Mouse (Mus musculus) CD4-positive naive resting alpha-beta T cell, adult 76 days (primary cell): ENCODE data around the gene Psmb11. TPM values are rescaled to one million over a fixed set of nuclear protein-coding genes. Genes with fewer than 3 reads are reported as not detected.

Experiments used
- total RNA-seq: library from RNA; stranded (reverse); gene quantifications from one replicate; pipeline ENCODE4 v1.2.4, GENCODE M21; 2023

Gene Psmb11
- total RNA-seq: not detected

GRCm38 (mm10) chr14:54621133-54621532 is at the start of gene Psmb11:
Gene Psmb11 (plus strand): TSS chr14:54621433.

DNA sequence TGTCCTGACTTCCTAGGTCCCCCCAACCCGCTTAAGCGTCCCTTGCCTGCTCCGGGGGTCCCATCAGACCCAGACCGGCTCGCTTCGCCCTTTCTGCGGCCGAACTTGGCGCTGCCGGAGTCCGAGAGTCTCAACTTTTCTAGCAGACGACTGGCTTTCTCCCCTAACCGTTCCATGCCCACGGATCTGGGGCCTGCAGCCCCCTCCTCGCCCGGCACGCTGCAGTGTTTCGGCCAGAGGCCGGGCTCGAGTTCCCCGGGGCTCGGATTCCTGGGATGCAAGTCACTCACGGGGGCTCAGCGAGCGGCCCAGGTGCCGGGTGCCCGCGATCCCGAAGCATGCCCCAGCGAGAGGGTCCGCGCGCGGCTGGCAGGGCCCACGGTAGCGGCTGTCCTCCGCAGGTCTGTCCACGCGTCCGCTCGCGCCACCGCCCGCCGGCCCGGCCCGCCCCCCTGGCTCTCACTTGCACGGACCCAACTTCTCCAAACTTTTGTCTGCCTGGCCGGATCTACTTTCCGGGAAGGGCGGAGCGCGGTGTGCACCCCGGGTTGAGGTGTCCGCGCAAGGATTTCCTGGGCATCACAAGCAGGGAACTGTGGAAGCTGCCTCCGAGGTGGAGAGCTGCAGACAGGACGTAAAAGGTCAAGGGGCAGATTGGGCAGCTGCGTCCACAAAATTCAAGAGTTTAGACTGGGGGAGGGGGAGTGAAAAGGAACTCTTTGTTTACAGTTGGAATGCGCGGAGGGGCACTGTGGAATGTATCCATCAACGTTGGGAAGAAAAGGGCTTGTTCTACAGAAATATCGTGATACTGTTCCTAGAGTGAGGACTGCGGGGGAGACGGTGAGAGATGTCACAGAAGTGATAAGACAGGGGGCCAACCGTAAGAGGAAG is 43.9 kb upstream of the Psmb11 start, which contains the start of gene Ajuba:
TSS of gene Ajuba (minus strand) at position 470 of the 894 bp plus-strand sequence.

DNA sequence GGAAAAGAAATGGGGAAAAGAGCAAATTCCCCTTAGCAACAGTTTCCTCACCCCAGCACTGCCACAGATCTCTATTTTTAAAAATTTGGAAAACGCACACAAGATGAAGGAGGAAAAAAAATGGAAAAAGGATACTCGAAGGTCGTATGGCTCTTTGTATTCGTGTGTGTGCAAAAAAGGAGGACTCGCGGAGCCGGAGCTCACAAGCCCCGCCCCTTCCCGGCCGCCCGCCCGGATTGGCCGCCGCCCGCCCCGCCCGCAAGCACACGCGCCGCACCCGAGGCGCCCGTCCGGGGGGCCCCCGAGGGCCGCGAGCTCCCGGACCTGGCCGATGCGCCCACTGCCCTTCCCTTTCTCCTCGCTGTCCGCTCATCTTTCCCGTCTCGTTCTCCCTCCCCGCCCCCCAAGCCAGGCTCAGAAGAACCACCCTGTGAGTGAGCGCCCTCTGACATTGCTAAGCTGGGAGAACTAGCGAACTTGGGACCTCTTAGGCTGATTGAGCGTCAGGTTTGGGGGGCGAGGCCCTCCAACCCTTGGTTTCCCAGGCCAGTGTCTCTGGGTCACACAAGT is 15.4 kb upstream of the Psmb11 start, which contains the start of gene 4931414P19Rik:
TSS of gene 4931414P19Rik (minus strand) at position 242 of the 570 bp plus-strand sequence.

GRCm38 (mm10) chr14:54617897-54618365 is 3.3 kb upstream of the Psmb11 start, which contains the start of gene Psmb5:
Gene Psmb5 (minus strand): TSS chr14:54618022.

DNA sequence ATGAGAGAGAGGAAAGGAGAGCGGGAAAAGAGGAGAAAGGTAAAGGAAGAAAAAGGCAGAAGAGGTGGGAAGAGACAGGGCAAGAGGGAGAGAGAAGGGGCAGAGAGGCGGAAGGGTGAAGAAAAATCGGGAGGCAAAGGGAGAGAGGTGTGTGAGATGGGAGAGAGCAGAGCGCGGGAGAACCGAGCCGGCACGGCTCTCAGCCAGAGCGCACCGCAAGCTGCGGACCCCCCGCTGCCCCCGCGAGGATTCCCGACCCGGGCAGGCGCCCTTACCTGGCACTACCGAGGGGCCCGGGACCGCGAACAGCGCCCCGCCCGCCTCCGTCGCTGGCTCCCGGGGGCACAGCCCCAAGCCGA is 19.7 kb downstream of the Psmb11 start, which contains the start of gene Gm17606:
TSS of gene Gm17606 (plus strand) at position 7 of the 359 bp plus-strand sequence.

DNA sequence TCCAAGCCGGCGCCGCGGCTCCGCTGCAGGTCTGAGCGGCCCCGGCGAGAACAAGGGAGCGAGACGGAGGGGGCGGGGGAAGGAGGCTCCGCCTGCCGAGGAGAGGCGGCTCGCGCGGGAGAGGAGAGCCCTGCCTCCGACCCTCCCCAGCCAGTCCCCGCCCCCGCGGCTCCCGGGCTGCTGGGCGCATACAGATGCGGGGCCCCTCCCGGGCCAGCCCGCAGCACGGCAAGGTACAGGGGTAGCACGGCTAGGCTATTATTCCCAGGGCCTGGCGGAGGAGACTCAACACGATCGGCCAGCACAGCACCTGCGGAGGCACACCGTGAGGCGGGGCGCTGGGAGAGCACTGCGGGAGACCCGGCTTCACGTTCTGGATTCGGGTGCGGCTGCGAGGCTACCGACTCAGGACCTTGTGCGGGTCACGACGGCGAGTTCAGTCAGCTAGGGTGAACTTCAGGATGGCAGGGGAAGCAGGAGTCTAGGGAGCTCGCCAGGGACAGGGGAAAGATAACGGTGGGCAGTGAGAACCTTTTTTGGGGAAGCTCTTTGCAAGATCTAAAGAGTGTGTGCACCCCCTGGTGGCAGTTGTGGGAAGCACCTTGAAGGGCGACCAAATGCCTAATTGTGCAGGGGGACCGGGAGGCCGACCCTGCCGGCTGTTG is 20.2 kb downstream of the Psmb11 start, which contains the start of gene Cdh24:
TSS of gene Cdh24 (minus strand) at position 60 of the 665 bp plus-strand sequence.

Other genes starting within 250 kb of the Psmb11 start
- 3.4 TPM for gene Slc7a7, start 203.7 kb upstream of the Psmb11 start, total RNA-seq
- 76.1 TPM for gene Mrpl52, start 194.5 kb upstream of the Psmb11 start, total RNA-seq
- 1.2 TPM for gene Mmp14, start 189.8 kb upstream of the Psmb11 start, total RNA-seq
- gene Lrp10, start 157.3 kb upstream of the Psmb11 start, total RNA-seq: 138 TPM
- 0.41 TPM for gene Rem2, start 145.3 kb upstream of the Psmb11 start, total RNA-seq
- 29.1 TPM for gene Prmt5, start 103.9 kb upstream of the Psmb11 start, total RNA-seq
- gene Haus4, start 66.8 kb upstream of the Psmb11 start, total RNA-seq: 18.8 TPM
- not detected for gene Ajuba, start 43.9 kb upstream of the Psmb11 start, total RNA-seq
- gene 4931414P19Rik, start 15.4 kb upstream of the Psmb11 start, total RNA-seq: 3.2 TPM
- 42.9 TPM for gene Psmb5, start 3.4 kb upstream of the Psmb11 start, total RNA-seq
- gene Gm17606, start 19.5 kb downstream of the Psmb11 start, total RNA-seq: not detected
- 13.5 TPM for gene Cdh24, start 19.9 kb downstream of the Psmb11 start, total RNA-seq
- gene 1700123O20Rik, start 64.8 kb downstream of the Psmb11 start, total RNA-seq: 34.4 TPM
- 601 TPM for gene Acin1, start 65.5 kb downstream of the Psmb11 start, total RNA-seq
- gene Gm29776, start 77.4 kb downstream of the Psmb11 start, total RNA-seq: not detected
- not detected for gene Cebpe, start 90.7 kb downstream of the Psmb11 start, total RNA-seq
- 0.85 TPM for gene Slc7a8, start 160.5 kb downstream of the Psmb11 start, total RNA-seq
- not detected for gene Rnf212b, start 192.7 kb downstream of the Psmb11 start, total RNA-seq
- 3.3 TPM for gene Homez, start 249.5 kb downstream of the Psmb11 start, total RNA-seq